Comparison of ENCODE assay signal across 15 mouse cellular contexts in the genomic region with DNA sequence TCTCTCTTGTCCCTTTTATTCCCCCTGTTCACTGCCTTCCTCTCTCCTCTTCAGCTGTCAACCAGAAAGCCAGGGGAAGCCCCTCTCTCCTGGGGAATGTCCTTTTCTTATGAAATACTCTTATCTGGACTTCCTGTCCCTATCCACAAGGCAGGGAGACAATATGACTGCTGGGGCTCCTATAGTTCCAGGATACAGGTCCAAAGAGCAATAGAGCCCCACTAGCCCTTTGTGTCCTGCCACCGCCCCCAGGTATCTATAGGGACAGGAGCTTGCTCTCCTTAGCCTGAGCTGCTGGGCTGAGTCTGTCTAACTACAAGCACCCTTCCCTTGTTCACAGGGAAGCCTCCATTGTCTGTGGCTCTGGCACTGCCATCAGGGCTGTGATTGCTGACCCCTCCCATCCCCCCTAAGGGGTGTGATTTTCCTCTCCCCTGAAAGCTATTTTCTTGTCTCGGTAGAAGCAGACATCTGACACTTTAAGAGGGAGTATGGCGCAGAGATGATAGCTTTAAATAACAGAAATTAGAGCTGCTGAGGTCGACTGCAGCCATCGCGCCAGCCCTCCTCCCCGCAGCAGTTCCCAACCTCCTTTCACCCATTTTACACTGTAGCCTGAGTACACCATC. TPM values are rescaled to one million over a fixed set of nuclear protein-coding genes. Genes with fewer than 3 reads are reported as not detected.
DNase-seq lines count a peak whose midpoint lies in the region; ATAC-seq lines count a peak whose summit lies in the region.
"Had no signal": no experiment of that assay in that cellular context is flagged by ENCODE, and none has a peak within 500 bp of the region (broad histone marks: within the 10 kb centered on the region; RNA-seq: fewer than 3 reads in every experiment).

No protein-coding gene starts in this region.

- H3K4me2 ChIP-seq in embryonic facial prominence, embryonic 12.5 days (replicated peaks) = no peak overlapping the region
- H3K4me2 ChIP-seq in forebrain, embryonic 13.5 days = no peak overlapping the region
- peak overlapping the region; percentile 23; the same call in 1 of the 2 replicates for H3K4me2 ChIP-seq in intestine, embryonic 15.5 days (replicated peaks)
- no peak overlapping the region for H3K4me2 ChIP-seq in midbrain, embryonic 16.5 days (ENCODE audit: low read length)

- DNase-seq in left cerebral cortex, adult 8-10 months (ENCODE audit: low spot score in 2 of 2) = no peak
- DNase-seq in adrenal gland, adult 8-10 months = no peak
- DNase-seq in thymus, postnatal 14 days = no peak
- DNase-seq: adrenal gland, postnatal 10 days; heart, adult 11 months; heart, postnatal 14 days; kidney, postnatal 10 days; lung, adult 2 months had no signal

- H3K9ac ChIP-seq in embryonic facial prominence, embryonic 12.5 days = no peak overlapping the region
- 0 out of 2 replicates have a peak overlapping the region, but pooled peaks have one; percentile 18 for H3K9ac ChIP-seq in forebrain, embryonic 13.5 days
- no peak overlapping the region for H3K9ac ChIP-seq in intestine, embryonic 15.5 days
- no peak overlapping the region for H3K9ac ChIP-seq in midbrain, embryonic 16.5 days (ENCODE audit: low read depth, low read length)

- H3K9me3 ChIP-seq in embryonic facial prominence, embryonic 12.5 days = no peaks in the 10 kb centered on the region
- H3K9me3 ChIP-seq in forebrain, embryonic 13.5 days (replicated peaks) = no peaks in the 10 kb centered on the region
- no peaks in the 10 kb centered on the region for H3K9me3 ChIP-seq in intestine, embryonic 15.5 days
- no peaks in the 10 kb centered on the region for H3K9me3 ChIP-seq in midbrain, embryonic 16.5 days (replicated peaks; ENCODE audit: control insufficient read depth, low read length, poor library complexity, severe bottlenecking)

- no peak for ATAC-seq in embryonic facial prominence, embryonic 12.5 days (ENCODE audit: insufficient number of reproducible peaks, insufficient read depth, low FRiP score, low TSS enrichment)
- peak; percentile 8; the same call in 1 of the 2 replicates for ATAC-seq in forebrain, embryonic 13.5 days
- peak; percentile 27 for ATAC-seq in intestine, embryonic 15.5 days
- no peak for ATAC-seq in midbrain, embryonic 16.5 days

- whole genome bisulfite sequencing in embryonic facial prominence, embryonic 12.5 days = 16% methylated on average over 7 of the region's 7 CpGs
- 24% methylated on average over 7 of the region's 7 CpGs for WGBS in forebrain, embryonic 13.5 days
- 38% methylated on average over 7 of the region's 7 CpGs for WGBS in intestine, embryonic 15.5 days
- 32% methylated on average over 7 of the region's 7 CpGs for WGBS in midbrain, embryonic 16.5 days

- no peaks in the 10 kb centered on the region for H3K27me3 ChIP-seq in embryonic facial prominence, embryonic 12.5 days
- H3K27me3 ChIP-seq in forebrain, embryonic 13.5 days = peaks cover 4% of the 10 kb centered on the region; the same call in 1 of the 2 replicates
- H3K27me3 ChIP-seq in intestine, embryonic 15.5 days (replicated peaks) = peaks cover 4% of the 10 kb centered on the region; the same call in 1 of the 2 replicates
- no peaks in the 10 kb centered on the region for H3K27me3 ChIP-seq in midbrain, embryonic 16.5 days (ENCODE audit: control insufficient read depth, insufficient read depth, low read depth, low read length)

- H3K36me3 ChIP-seq in embryonic facial prominence, embryonic 12.5 days = no peaks in the 10 kb centered on the region
- no peaks in the 10 kb centered on the region for H3K36me3 ChIP-seq in forebrain, embryonic 13.5 days (ENCODE audit: poor library complexity, severe bottlenecking)
- H3K36me3 ChIP-seq in intestine, embryonic 15.5 days = no peaks in the 10 kb centered on the region
- H3K36me3 ChIP-seq in midbrain, embryonic 16.5 days (ENCODE audit: control insufficient read depth, insufficient read depth, low read length) = no peaks in the 10 kb centered on the region

- H3K4me1 ChIP-seq in embryonic facial prominence, embryonic 12.5 days = peaks cover 60% of the 10 kb centered on the region
- H3K4me1 ChIP-seq in forebrain, embryonic 13.5 days = peaks cover 80% of the 10 kb centered on the region
- peaks cover 51% of the 10 kb centered on the region for H3K4me1 ChIP-seq in intestine, embryonic 15.5 days (replicated peaks)
- peaks cover 49% of the 10 kb centered on the region for H3K4me1 ChIP-seq in midbrain, embryonic 16.5 days (ENCODE audit: control insufficient read depth, insufficient read depth, low read length)

- no peak overlapping the region for H3K4me3 ChIP-seq in embryonic facial prominence, embryonic 12.5 days
- no peak overlapping the region for H3K4me3 ChIP-seq in forebrain, embryonic 13.5 days
- H3K4me3 ChIP-seq in intestine, embryonic 15.5 days (replicated peaks) = no peak overlapping the region
- H3K4me3 ChIP-seq in midbrain, embryonic 16.5 days (ENCODE audit: low read depth, low read length) = no peak overlapping the region

- H3K27ac ChIP-seq in embryonic facial prominence, embryonic 12.5 days = peak overlapping the region; percentile 84
- peak overlapping the region; percentile 100 for H3K27ac ChIP-seq in forebrain, embryonic 13.5 days
- peak overlapping the region; percentile 60; the same call in 1 of the 2 replicates for H3K27ac ChIP-seq in intestine, embryonic 15.5 days
- H3K27ac ChIP-seq in midbrain, embryonic 16.5 days (ENCODE audit: low read length) = peak overlapping the region; percentile 23; the same call in 1 of the 2 replicates

RNA-seq across cellular contexts. Expression of a gene that starts 3.2 kb away (rescaled TPM):
- polyA plus RNA-seq in embryonic facial prominence, embryonic 12.5 days (2016; fragmentation: Nextera tagmentation; extraction: Ambion mirVana) = 0.13 and 0.50 TPM in 2 replicates
- polyA plus RNA-seq in forebrain, embryonic 13.5 days (2015; fragmentation: Nextera tagmentation; extraction: Ambion mirVana) = 1.1 and 1.8 TPM in 2 replicates
- polyA plus RNA-seq in intestine, embryonic 15.5 days (2015; fragmentation: Nextera tagmentation; extraction: Ambion mirVana) = 0.09 TPM in 1 of 2 replicates, not detected in the other
- polyA plus RNA-seq in midbrain, embryonic 16.5 days (2015; fragmentation: Nextera tagmentation; extraction: Ambion mirVana) = 0.31 and 0.90 TPM in 2 replicates
- total RNA-seq in left cerebral cortex, adult 8-10 months (2022) = 1 to 10 TPM; 1.1 to 2.3 (median 1.6) TPM
- total RNA-seq in adrenal gland, adult 8-10 months (2022) = 1 to 10 TPM in 2 of 4 experiments, under 1 TPM in 1, not detected in 1; 0.49 to 2.4 (median 1.2) TPM
- total RNA-seq: megakaryocyte progenitor cell, adult 5-6 weeks had no signal
- polyA plus RNA-seq: neural tube, embryonic 14.5 days; stomach, embryonic 16.5 days had no signal

RNA-seq across cellular contexts. Expression of a gene that starts 51.8 kb away (rescaled TPM):
- polyA plus RNA-seq in embryonic facial prominence, embryonic 12.5 days (2016; fragmentation: Nextera tagmentation; extraction: Ambion mirVana) = 30.1 and 38.1 TPM in 2 replicates
- 7.1 and 7.7 TPM in 2 replicates for polyA plus RNA-seq in forebrain, embryonic 13.5 days (2015; fragmentation: Nextera tagmentation; extraction: Ambion mirVana)
- 4.5 and 4.6 TPM in 2 replicates for polyA plus RNA-seq in intestine, embryonic 15.5 days (2015; fragmentation: Nextera tagmentation; extraction: Ambion mirVana)
- 8.1 and 9.7 TPM in 2 replicates for polyA plus RNA-seq in midbrain, embryonic 16.5 days (2015; fragmentation: Nextera tagmentation; extraction: Ambion mirVana)
- 10 to 100 TPM; 11.4 to 13.9 (median 11.7) TPM for total RNA-seq in left cerebral cortex, adult 8-10 months (2022)
- total RNA-seq in adrenal gland, adult 8-10 months (2022) = 1 to 10 TPM; 1.0 to 2.6 (median 2.2) TPM
- total RNA-seq: megakaryocyte progenitor cell, adult 5-6 weeks had no signal

Comparison
In these comparisons a context has a peak if more than half of its experiments do, and no peak if none do; other contexts are left out.
1. ATAC-seq: peak in forebrain, embryonic 13.5 days (single experiment) and intestine, embryonic 15.5 days (single experiment); none in embryonic facial prominence, embryonic 12.5 days (single experiment) and midbrain, embryonic 16.5 days (single experiment).
2. H3K27ac ChIP-seq: peak in every context shown above with its lines; median percentile 100 in forebrain, embryonic 13.5 days; 84 in embryonic facial prominence, embryonic 12.5 days; 60 in intestine, embryonic 15.5 days; 23 in midbrain, embryonic 16.5 days.